ENCODE assay signal across 8 mouse cellular contexts in genomic region chr7:67849509-67849862, GRCm38 (mm10).
DNase-seq lines count a peak whose midpoint lies in the region; ATAC-seq and TF ChIP-seq lines count a peak whose summit lies in the region.

No protein-coding gene starts in this region.

- H3K4me2 ChIP-seq in heart, embryonic 14.5 days (ENCODE audit: low read length): peak overlapping the region; percentile 79
- peak overlapping the region; percentile 61 for H3K4me2 ChIP-seq in embryonic facial prominence, embryonic 12.5 days (replicated peaks)
- peak overlapping the region; percentile 60 for H3K4me2 ChIP-seq in intestine, postnatal 0 days (replicated peaks; ENCODE audit: low read depth)
- peak overlapping the region; percentile 68 for H3K4me2 ChIP-seq in midbrain, embryonic 13.5 days (replicated peaks)

- no peaks in the 10 kb centered on the region for H3K9me3 ChIP-seq in heart, embryonic 14.5 days (ENCODE audit: control insufficient read depth, low read length)
- H3K9me3 ChIP-seq in embryonic facial prominence, embryonic 12.5 days: no peaks in the 10 kb centered on the region
- no peaks in the 10 kb centered on the region for H3K9me3 ChIP-seq in intestine, postnatal 0 days (ENCODE audit: control insufficient read depth)
- H3K9me3 ChIP-seq in midbrain, embryonic 13.5 days: no peaks in the 10 kb centered on the region

- peak overlapping the region; percentile 36 to 63 for H3K27ac ChIP-seq in heart, embryonic 14.5 days (replicated peaks in 1 of 2; ENCODE audit: control insufficient read depth in 1 of 2, insufficient read depth in 1 of 2, low read depth in 2 of 2, low read length in 2 of 2)
- no peak overlapping the region for H3K27ac ChIP-seq in embryonic facial prominence, embryonic 12.5 days
- H3K27ac ChIP-seq in intestine, postnatal 0 days (ENCODE audit: low read depth, low read length): no peak overlapping the region; the same call in 1 of the 2 replicates
- H3K27ac ChIP-seq in midbrain, embryonic 13.5 days: peak overlapping the region; percentile 44; the same call in 1 of the 2 replicates

- WGBS in heart, embryonic 14.5 days: 6% methylated on average over 7 of the region's 7 CpGs
- 12% methylated on average over 7 of the region's 7 CpGs for WGBS in embryonic facial prominence, embryonic 12.5 days
- WGBS in intestine, postnatal 0 days: 11% methylated on average over 7 of the region's 7 CpGs
- 8% methylated on average over 7 of the region's 7 CpGs for WGBS in midbrain, embryonic 13.5 days

- peaks cover 11 to 13% of the 10 kb centered on the region in 2 experiments for H3K4me1 ChIP-seq in heart, embryonic 14.5 days (ENCODE audit: control insufficient read depth in 2 of 2, insufficient read depth in 2 of 2, low read length in 2 of 2)
- H3K4me1 ChIP-seq in embryonic facial prominence, embryonic 12.5 days: peaks cover 7% of the 10 kb centered on the region; the same call in 1 of the 2 replicates
- H3K4me1 ChIP-seq in intestine, postnatal 0 days (replicated peaks; ENCODE audit: control insufficient read depth, insufficient read depth, low read length): no peaks in the 10 kb centered on the region
- H3K4me1 ChIP-seq in midbrain, embryonic 13.5 days (replicated peaks): peaks cover 18% of the 10 kb centered on the region

- no peaks in the 10 kb centered on the region for H3K27me3 ChIP-seq in heart, embryonic 14.5 days (ENCODE audit: control insufficient read depth, insufficient read depth, low read length)
- peaks cover 14% of the 10 kb centered on the region for H3K27me3 ChIP-seq in embryonic facial prominence, embryonic 12.5 days
- no peaks in the 10 kb centered on the region for H3K27me3 ChIP-seq in intestine, postnatal 0 days (replicated peaks; ENCODE audit: control insufficient read depth, insufficient read depth, low read length)
- H3K27me3 ChIP-seq in midbrain, embryonic 13.5 days: peaks cover 19% of the 10 kb centered on the region

- ATAC-seq in heart, embryonic 14.5 days (ENCODE audit: insufficient number of reproducible peaks, insufficient read depth, low FRiP score, low read depth): no peak
- no peak for ATAC-seq in embryonic facial prominence, embryonic 12.5 days (ENCODE audit: insufficient number of reproducible peaks, insufficient read depth, low FRiP score, low TSS enrichment)
- 0 out of 2 replicates have a peak, but pooled peaks have one; percentile 10 for ATAC-seq in intestine, postnatal 0 days
- ATAC-seq in midbrain, embryonic 13.5 days: peak; percentile 69

- peak overlapping the region; percentile 69 for H3K9ac ChIP-seq in heart, embryonic 14.5 days (ENCODE audit: low read length)
- H3K9ac ChIP-seq in embryonic facial prominence, embryonic 12.5 days: peak overlapping the region; percentile 48
- H3K9ac ChIP-seq in intestine, postnatal 0 days (ENCODE audit: low read depth, low read length): 0 out of 2 replicates have a peak overlapping the region, but pooled peaks have one; percentile 13
- H3K9ac ChIP-seq in midbrain, embryonic 13.5 days (replicated peaks): peak overlapping the region; percentile 66

- no peak for TF ChIP-seq CTCF in intestine, postnatal 0 days (IDR thresholded peaks at IDR 0.05; ENCODE audit: low read depth)

- intact Hi-C loops in heart, postnatal 14 days (cut with DNase I): no loop called here

- peak overlapping the region; percentile 40 to 41 for H3K4me3 ChIP-seq in heart, embryonic 14.5 days (ENCODE audit: control insufficient read depth in 1 of 2, insufficient read depth in 1 of 2, low read depth in 1 of 2, low read length in 2 of 2)
- peak overlapping the region; percentile 50 for H3K4me3 ChIP-seq in embryonic facial prominence, embryonic 12.5 days
- peak overlapping the region; percentile 35 for H3K4me3 ChIP-seq in intestine, postnatal 0 days (ENCODE audit: low read depth, low read length)
- H3K4me3 ChIP-seq in midbrain, embryonic 13.5 days (replicated peaks): peak overlapping the region; percentile 49

- no peaks in the 10 kb centered on the region for H3K36me3 ChIP-seq in heart, embryonic 14.5 days (ENCODE audit: control insufficient read depth, insufficient read depth, low read length)
- H3K36me3 ChIP-seq in embryonic facial prominence, embryonic 12.5 days: no peaks in the 10 kb centered on the region
- H3K36me3 ChIP-seq in intestine, postnatal 0 days (ENCODE audit: control insufficient read depth, insufficient read depth): no peaks in the 10 kb centered on the region
- no peaks in the 10 kb centered on the region for H3K36me3 ChIP-seq in midbrain, embryonic 13.5 days

- DNase-seq in heart, postnatal 14 days: no peak
- DNase-seq in layer of hippocampus, adult 11-12 months (ENCODE audit: low spot score): no peak
- DNase-seq in adrenal gland, adult 18-20 months (ENCODE audit: low spot score in 2 of 2): no peak
- no peak for DNase-seq in B cell, adult 2 months

Comparison
In these comparisons a context has a peak if more than half of its experiments do, and no peak if none do; other contexts are left out.
1. ATAC-seq: peak in intestine, postnatal 0 days (single experiment) and midbrain, embryonic 13.5 days (single experiment); none in heart, embryonic 14.5 days (single experiment) and embryonic facial prominence, embryonic 12.5 days (single experiment).
2. H3K27ac ChIP-seq: peak in heart, embryonic 14.5 days (2 of 2) and midbrain, embryonic 13.5 days (single experiment); none in embryonic facial prominence, embryonic 12.5 days (single experiment) and intestine, postnatal 0 days (single experiment).
3. H3K9ac ChIP-seq: peak in every context shown above with its lines; median percentile 69 in heart, embryonic 14.5 days; 66 in midbrain, embryonic 13.5 days; 48 in embryonic facial prominence, embryonic 12.5 days; 13 in intestine, postnatal 0 days.
4. Peak in every context shown above with its lines, with median percentiles within 50 percentile points of each other: H3K4me2 ChIP-seq and H3K4me3 ChIP-seq.